Mouse (Mus musculus) lung, embryonic 15.5 days (tissue): Measurements from ENCODE around the gene Hsf2. TPM values are rescaled to one million over a fixed set of nuclear protein-coding genes. Genes with fewer than 3 reads are reported as not detected.

Experiments used
- ATAC-seq: fragments of 200-750 bp; cut with Nextera tagmentation; 2 replicates; pipeline ENCODE4 v1.8.0; 2017; ENCODE audit warnings: moderate number of reproducible peaks, borderline replicate concordance; ENCODE audit not compliant: low FRiP score, low TSS enrichment; ENCODE audit errors: extremely low read depth
- H3K27ac ChIP-seq: fragments of 300-500 bp; sonication (generic); 2 replicates; pipeline ENCODE4 v1.5.1; 2015; ENCODE audit warnings: moderate library complexity, mild to moderate bottlenecking, inconsistent platforms
- H3K27me3 ChIP-seq: fragments of 300-500 bp; sonication (generic); 2 replicates; pipeline ENCODE4 v1.6.1; 2015; ENCODE audit warnings: inconsistent platforms
- H3K36me3 ChIP-seq: fragments of 300-500 bp; sonication (generic); 2 replicates; pipeline ENCODE4 v1.6.1; 2015; ENCODE audit warnings: inconsistent platforms
- H3K4me1 ChIP-seq: fragments of 300-500 bp; sonication (generic); 2 replicates; pipeline ENCODE4 v1.6.1; 2015; ENCODE audit warnings: inconsistent platforms
- H3K4me2 ChIP-seq: fragments of 300-500 bp; sonication (generic); 2 replicates; pipeline ENCODE4 v1.6.1; 2015; ENCODE audit warnings: inconsistent platforms, mild to moderate bottlenecking, moderate library complexity
- H3K4me3 ChIP-seq: fragments of 300-500 bp; sonication (generic); 2 replicates; pipeline ENCODE4 v1.5.1; 2015; ENCODE audit warnings: mild to moderate bottlenecking, inconsistent platforms
- H3K9ac ChIP-seq: fragments of 300-500 bp; sonication (generic); 2 replicates; pipeline ENCODE4 v1.6.1; 2015; ENCODE audit warnings: inconsistent platforms
- H3K9me3 ChIP-seq: fragments of 300-500 bp; sonication (generic); 2 replicates; pipeline ENCODE4 v1.6.1; 2016; ENCODE audit warnings: inconsistent platforms
- WGBS: fragments of 180-500 bp; shearing (Covaris S2); methylation state at CpG from one replicate; pipeline ENCODE4 v1.1.7; 2015; 5-methylcytosine and 5-hydroxymethylcytosine counted together
- polyA plus RNA-seq: library from polyadenylated mRNA; unstranded; fragments of >200 nt; fragmentation: Nextera tagmentation; extraction: Ambion mirVana; gene quantifications from 2 replicates; pipeline ENCODE4 v1.2.1, GENCODE M21; 2015

Hsf2 gene
- polyA plus RNA-seq, 1 experiment from 2014 or later, result 23.5 TPM

DNA sequence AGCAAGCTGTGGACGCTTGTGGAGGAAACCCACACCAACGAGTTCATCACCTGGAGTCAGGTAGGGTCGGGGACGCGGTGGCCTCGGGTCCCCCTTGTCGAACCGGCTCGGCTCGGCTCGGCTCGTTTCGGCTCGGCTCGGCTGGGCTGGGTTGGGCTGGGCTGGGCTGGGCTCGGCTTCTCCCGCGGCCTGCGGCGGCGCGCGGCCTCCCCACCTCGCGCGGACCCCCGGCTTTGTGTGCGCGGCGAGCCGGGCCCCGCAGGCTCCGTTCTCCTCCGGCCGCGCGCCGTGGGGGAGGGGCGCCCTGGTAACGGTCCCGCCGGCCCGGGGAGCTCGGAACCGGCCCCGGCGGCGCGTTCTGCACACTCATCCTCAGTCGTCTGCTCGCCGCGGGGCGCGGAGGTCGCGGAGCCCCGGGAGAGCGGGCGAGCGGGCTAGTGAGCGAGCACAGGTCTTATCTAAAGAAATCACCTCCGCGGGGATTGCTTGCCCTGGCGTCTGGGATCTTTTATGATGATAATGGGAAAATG lies 422 bp downstream of the Hsf2 start:
- Histone ChIP-seq H3K9me3 (no peaks in the 10 kb centered on the region), H3K4me2 (peak overlapping the region; percentile 59), H3K27ac (peak overlapping the region; percentile 97), H3K36me3 (no peaks in the 10 kb centered on the region), H3K4me3 (peak overlapping the region; percentile 83), H3K27me3 (no peaks in the 10 kb centered on the region), H3K4me1 (peaks cover 8% of the 10 kb centered on the region; the same call in 1 of the 2 replicates), H3K9ac (peak overlapping the region; percentile 93)
- 0% methylated on average over 63 of the region's 65 CpGs for WGBS
- peak; percentile 89 for ATAC-seq

DNA sequence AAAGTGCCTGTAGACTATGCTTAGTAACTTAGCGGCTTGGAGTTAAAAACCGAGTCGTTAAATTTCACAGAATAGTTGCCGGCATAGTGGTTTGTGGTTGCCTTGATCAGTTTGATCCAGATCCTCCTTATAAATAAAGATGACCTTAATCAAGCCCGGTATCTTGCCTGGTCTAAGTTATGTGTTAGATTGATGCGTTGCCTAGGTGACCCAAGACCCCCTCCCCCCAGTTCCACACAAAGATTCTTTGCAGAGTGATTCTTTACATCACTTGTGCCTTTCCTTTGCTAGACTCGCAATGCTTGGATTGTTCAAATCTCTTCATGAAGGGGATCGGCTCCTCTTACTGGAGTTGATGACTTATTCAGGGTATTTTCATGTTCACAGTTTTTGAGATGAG lies 1.0 kb downstream of the Hsf2 start:
- peak overlapping the region; percentile 93 for H3K9ac ChIP-seq
- peak overlapping the region; percentile 83 for H3K4me3 ChIP-seq
- no peak for ATAC-seq
- H3K9me3 ChIP-seq, result no peaks in the 10 kb centered on the region
- H3K4me1 ChIP-seq, result peaks cover 8% of the 10 kb centered on the region; the same call in 1 of the 2 replicates
- 0% methylated on average over 8 of the region's 8 CpGs for WGBS
- peak overlapping the region; percentile 59 for H3K4me2 ChIP-seq
- H3K27me3 ChIP-seq, result no peaks in the 10 kb centered on the region
- no peaks in the 10 kb centered on the region for H3K36me3 ChIP-seq
- 0 out of 2 replicates have a peak overlapping the region, but pooled peaks have one; percentile 97 for H3K27ac ChIP-seq

DNA sequence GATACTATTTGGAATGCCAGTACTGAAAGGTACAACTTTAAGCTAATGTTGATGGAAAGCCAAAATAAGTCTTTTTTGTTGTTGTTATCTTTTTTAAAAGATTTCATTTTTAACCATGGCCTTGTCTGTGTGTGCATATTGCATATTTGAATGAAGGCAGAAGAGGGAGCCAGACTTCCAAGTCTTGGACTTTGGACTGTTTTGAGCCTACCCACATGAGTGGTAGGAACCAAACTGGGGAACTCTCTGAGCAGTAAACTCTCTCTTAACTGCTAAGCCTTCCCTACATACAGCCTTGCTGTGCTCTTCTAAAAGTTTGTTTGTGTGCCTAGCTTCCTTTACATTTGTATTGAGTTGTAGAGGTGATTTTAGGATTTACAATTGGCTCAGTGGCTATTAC lies 2.4 kb downstream of the Hsf2 start:
- no peak overlapping the region for H3K4me2 ChIP-seq
- H3K27me3 ChIP-seq, result no peaks in the 10 kb centered on the region

DNA sequence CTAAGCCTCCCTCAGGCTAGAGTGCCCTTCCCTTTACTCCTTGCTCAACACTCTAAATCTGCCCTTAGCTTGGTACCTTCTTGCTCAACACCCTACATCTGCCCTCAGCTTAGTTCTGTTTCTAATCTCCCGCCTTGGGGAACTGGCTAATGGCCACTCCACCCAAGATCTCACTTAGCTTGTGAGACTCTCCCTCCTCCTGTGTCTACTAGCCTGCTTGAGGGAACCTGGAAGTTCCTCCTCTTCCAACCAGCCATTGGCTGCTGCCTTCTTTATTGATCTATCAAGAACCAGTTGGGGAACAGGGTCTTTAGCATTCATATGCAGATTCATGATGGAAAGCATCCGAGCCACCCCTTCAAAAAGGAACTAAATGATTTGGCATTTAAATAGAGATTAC lies 5.9 kb downstream of the Hsf2 start:
- no peak for ATAC-seq
- Histone ChIP-seq H3K9me3 (no peaks in the 10 kb centered on the region), H3K27me3 (no peaks in the 10 kb centered on the region), H3K27ac (no peak overlapping the region), H3K4me3 (no peak overlapping the region), H3K4me2 (no peak overlapping the region), H3K36me3 (0 out of 2 replicates have a peak, but pooled peaks cover 4% of the 10 kb centered on the region), H3K9ac (no peak overlapping the region), H3K4me1 (peaks cover 8% of the 10 kb centered on the region; the same call in 1 of the 2 replicates)
- 92% methylated on average over 2 of the region's 2 CpGs for WGBS

More for the DNA sequence above, 2.4 kb downstream of the Hsf2 start:
- Histone ChIP-seq H3K4me1 (peaks cover 8% of the 10 kb centered on the region; the same call in 1 of the 2 replicates), H3K4me3 (no peak overlapping the region), H3K27ac (no peak overlapping the region), H3K9ac (no peak overlapping the region), H3K9me3 (no peaks in the 10 kb centered on the region), H3K36me3 (no peaks in the 10 kb centered on the region)
- ATAC-seq, result no peak

DNA sequence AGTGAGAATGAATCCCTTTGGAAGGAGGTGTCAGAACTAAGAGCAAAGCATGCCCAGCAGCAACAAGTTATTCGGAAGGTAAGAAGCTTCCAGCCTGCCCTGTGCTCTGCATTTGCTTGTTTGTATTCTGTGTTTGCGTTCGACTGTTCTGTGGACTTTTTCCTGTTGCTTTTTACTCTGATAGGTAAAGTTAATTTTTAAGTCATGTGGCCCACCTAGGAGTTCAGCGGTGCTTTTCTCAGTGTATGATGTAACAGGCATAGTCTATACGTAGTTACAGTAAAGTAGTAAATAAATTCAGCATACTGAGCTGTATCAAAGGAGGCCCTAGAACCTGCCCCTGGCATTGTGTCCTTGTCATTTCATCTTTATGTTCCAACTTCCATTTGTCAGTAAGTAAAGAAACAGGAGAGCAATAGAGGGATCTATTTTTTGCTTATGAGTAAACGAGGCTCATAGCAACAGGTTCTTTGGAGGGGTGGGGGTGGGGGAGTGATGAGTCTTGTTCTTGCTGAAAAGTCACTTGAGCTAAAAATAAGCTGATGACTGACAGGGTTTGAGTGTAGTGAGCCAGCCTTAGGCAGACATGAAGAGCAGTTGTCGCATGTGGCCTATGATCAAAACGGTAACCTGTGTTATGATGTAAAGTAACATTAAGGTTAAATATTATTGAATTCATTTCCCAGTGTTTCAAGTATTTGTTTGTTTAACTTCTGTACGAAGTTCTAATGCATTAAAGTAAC lies 13.4 kb downstream of the Hsf2 start:
- Histone ChIP-seq H3K4me1 (no peaks in the 10 kb centered on the region), H3K9ac (no peak overlapping the region), H3K27ac (no peak overlapping the region), H3K4me3 (no peak overlapping the region), H3K27me3 (no peaks in the 10 kb centered on the region), H3K4me2 (no peak overlapping the region), H3K9me3 (no peaks in the 10 kb centered on the region), H3K36me3 (0 out of 2 replicates have a peak, but pooled peaks cover 8% of the 10 kb centered on the region)
- ATAC-seq, result no peak
- 72% methylated on average over 9 of the region's 9 CpGs for WGBS

DNA sequence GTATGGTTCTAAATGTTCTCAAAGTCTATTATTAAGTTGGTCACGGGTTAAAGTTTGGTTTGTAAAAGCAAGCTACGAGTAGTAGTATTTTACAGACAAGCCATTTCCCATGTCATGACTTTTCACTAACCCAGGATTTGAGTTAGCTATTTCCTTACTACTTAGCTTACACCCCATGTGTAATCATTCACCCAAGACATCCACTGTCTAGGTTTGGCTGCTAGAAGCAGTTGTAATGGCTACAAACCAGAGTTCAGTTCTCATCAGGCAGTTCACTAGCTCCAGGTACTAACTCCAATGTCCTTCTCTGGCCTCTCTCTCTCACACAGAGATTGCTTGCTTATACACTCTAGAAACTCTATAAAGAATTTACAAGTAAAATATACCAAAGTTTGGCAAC lies 28.4 kb downstream of the Hsf2 start:
- Histone ChIP-seq H3K9me3 (no peaks in the 10 kb centered on the region), H3K4me2 (no peak overlapping the region), H3K27me3 (no peaks in the 10 kb centered on the region), H3K4me1 (no peaks in the 10 kb centered on the region), H3K4me3 (no peak overlapping the region), H3K9ac (no peak overlapping the region), H3K27ac (no peak overlapping the region), H3K36me3 (peaks cover 67% of the 10 kb centered on the region)
- no peak for ATAC-seq
- whole genome bisulfite sequencing, result 89% methylated on average over 2 of the region's 2 CpGs

DNA sequence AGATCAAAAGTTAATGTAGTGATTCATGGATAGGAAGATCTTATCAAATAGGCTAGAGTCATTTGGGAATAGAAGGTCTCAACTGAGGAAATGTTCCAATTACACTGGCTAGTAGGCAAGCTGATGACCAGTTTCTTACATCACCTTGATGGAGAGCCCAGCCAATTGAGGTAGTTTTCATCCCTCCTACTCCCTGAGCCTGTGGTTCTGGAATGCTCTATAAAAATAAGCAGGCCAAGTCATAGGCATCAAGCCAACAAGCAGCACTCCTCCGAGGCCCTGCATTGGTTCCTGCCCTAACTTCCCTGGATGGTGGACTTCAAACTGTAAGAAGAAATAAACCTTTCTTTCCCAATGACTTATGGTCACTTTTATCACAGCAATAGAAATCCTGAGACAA lies 29.1 kb downstream of the Hsf2 start:
- Histone ChIP-seq H3K9ac (no peak overlapping the region), H3K4me2 (no peak overlapping the region), H3K4me1 (no peaks in the 10 kb centered on the region), H3K27ac (no peak overlapping the region), H3K27me3 (no peaks in the 10 kb centered on the region), H3K36me3 (peaks cover 70% of the 10 kb centered on the region), H3K4me3 (no peak overlapping the region), H3K9me3 (no peaks in the 10 kb centered on the region)
- 67% methylated on average over 1 of the region's 1 CpGs for WGBS
- ATAC-seq, result no peak

DNA sequence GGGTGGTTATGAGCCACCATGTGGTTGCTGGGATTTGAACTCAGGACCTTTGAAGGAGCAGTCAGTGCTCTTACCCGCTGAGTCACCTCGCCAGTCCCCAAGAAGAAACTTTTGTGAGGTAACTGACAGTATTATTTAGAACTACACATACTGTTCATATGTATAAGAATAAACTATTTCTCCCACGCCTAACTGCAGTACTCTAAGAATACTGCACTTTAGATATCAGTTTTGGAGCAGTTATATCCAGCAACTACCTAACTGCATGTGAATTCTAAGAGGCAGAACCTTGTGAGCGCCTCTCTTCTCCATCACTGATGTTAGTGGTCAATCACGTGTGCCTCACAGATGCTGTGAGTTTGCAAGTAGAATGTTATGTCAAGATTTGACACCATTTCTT lies 40.3 kb downstream of the Hsf2 start:
- no peak overlapping the region for H3K27ac ChIP-seq
- H3K36me3 ChIP-seq, result peaks cover 41% of the 10 kb centered on the region
- H3K4me1 ChIP-seq, result peaks cover 18% of the 10 kb centered on the region
- H3K4me2 ChIP-seq, result no peak overlapping the region
- 90% methylated on average over 5 of the region's 5 CpGs for WGBS
- H3K9me3 ChIP-seq, result no peaks in the 10 kb centered on the region
- no peak for ATAC-seq
- H3K27me3 ChIP-seq, result no peaks in the 10 kb centered on the region
- H3K4me3 ChIP-seq, result no peak overlapping the region
- H3K9ac ChIP-seq, result no peak overlapping the region

DNA sequence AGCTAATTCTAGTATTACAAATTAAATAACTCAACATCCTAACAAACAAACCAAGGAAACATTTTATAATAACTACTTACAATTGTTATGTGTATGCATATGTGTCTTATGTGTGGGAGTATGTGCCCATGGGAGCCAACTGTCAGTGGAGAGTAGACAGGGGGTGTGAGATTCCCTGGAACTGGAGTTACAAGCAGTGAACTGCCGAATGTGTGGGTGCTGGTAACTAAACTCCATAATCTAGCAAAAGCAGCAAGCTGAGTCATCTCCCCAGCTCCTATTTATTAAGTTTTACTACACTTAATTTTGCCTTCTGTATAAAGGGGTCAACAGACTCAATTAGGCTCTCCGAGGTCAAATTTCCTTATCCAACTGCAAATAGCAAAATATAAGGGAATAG lies 44.9 kb downstream of the Hsf2 start:
- no peak for ATAC-seq
- no peak overlapping the region for H3K27ac ChIP-seq
- 59% methylated on average over 2 of the region's 2 CpGs for WGBS

DNA sequence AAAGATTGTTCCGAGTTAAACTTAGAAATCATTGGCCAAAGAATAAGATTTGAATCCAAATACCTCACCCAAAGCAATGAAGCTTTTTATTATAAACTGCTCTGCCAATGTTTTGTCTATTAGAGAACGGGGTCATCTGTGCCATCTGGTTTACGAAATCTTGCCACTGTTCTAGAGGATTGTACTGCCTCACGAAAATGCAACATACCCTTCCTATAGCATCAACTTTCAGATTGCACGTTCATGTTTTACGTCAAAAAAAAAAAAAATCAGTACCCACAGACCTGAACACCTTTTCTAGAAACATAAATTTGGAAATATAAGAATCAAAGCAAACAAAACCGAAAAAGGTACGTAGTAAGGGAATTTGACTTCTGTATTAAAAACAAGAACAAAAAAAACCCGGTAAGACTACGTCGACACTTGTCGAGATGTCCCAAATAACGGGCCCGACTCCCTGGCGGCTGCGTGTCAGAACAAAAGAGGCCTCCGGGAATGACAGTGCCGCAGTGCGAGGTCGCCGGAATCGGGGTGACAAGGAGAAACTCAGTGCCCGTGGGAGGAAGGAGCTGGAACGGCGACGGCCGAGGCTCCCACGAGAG lies 45.5 kb downstream of the Hsf2 start:
- Histone ChIP-seq H3K27ac (peak overlapping the region; percentile 92), H3K4me1 (peaks cover 18% of the 10 kb centered on the region), H3K27me3 (no peaks in the 10 kb centered on the region), H3K9me3 (no peaks in the 10 kb centered on the region), H3K4me2 (peak overlapping the region; percentile 65), H3K36me3 (peaks cover 9% of the 10 kb centered on the region; the same call in 1 of the 2 replicates), H3K4me3 (peak overlapping the region; percentile 93), H3K9ac (peak overlapping the region; percentile 83)
- 3% methylated on average over 28 of the region's 28 CpGs for WGBS
- ATAC-seq, result no peak

More for the DNA sequence above, 44.9 kb downstream of the Hsf2 start:
- Histone ChIP-seq H3K4me2 (peak overlapping the region; percentile 65), H3K4me1 (peaks cover 18% of the 10 kb centered on the region), H3K9ac (peak overlapping the region; percentile 83; the same call in 1 of the 2 replicates), H3K36me3 (peaks cover 11% of the 10 kb centered on the region; the same call in 1 of the 2 replicates), H3K4me3 (peak overlapping the region; percentile 93), H3K27me3 (no peaks in the 10 kb centered on the region), H3K9me3 (no peaks in the 10 kb centered on the region)

DNA sequence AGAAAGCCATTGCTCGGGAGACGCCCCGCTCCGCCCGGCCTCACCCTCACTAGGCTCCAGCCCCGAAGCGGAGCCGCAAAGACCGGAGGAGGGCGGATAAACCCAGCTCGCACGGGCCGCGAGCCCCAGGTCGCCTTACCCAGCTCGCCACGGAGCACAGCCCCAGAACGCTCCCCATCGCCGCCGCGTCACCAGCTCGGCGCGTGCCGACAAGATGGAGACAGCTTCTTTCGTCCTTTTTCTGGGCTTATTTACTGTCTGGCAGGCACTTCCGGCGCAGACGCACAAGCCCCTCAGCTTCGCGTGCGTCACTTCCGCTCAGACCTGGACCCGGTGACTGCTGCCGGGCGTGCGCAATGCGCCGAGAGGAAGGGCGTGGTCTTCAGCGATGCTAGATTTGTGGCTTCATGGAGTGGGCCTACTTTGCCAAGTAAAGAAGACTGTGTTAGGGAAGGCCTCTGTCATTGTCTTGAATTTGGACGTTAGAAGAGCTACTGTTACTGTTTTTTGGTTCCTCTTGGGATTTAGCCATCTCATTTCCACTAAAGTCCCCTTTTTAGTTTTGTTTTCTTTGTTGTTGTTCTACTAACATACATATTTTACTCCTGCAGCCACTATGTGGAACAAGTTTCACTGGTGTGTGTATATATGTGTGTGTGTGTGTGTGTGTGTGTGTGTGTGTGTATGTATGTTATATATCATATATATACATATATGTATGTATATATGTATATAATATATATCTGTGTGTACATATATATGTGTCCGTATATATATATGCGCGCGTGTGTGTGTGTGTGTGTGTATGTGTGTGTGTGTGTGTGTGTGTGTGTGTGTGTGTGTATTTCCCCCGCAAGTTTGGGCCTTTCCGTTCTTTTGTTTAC lies 46.3 kb downstream of the Hsf2 start, which contains the start of gene Serinc1:
Serinc1 (minus strand) TSS at position 313 of the 884 bp plus-strand sequence.
- ATAC-seq, result peak; percentile 100
- H3K9ac ChIP-seq, result peak within 1 kb of the TSS; percentile 83
- H3K9me3 ChIP-seq, result no peaks in the 10 kb centered on the region
- peak within 1 kb of the TSS; percentile 93 for H3K4me3 ChIP-seq
- peaks cover 18% of the 10 kb centered on the region for H3K4me1 ChIP-seq
- 0 out of 2 replicates have a peak, but pooled peaks cover 2% of the 10 kb centered on the region for H3K36me3 ChIP-seq
- H3K4me2 ChIP-seq, result peak within 1 kb of the TSS; percentile 65
- H3K27me3 ChIP-seq, result no peaks in the 10 kb centered on the region
- H3K27ac ChIP-seq, result peak within 1 kb of the TSS; percentile 92
- 12% methylated on average over 49 of the region's 49 CpGs for WGBS
